Mouse (Mus musculus) MEL-GATA-1-ER (cell line): Measurements from ENCODE around the gene Gria4.
A peak's percentile ranks its signal among the peaks of the same experiment; 100 is the strongest.
"Not testable (repeated sequence)": the region's sequence is repeated elsewhere in the genome, so short reads cannot be mapped to it uniquely, and the experiment has no call there.

Experiments
- DNase-seq: peaks from one replicate; pipeline ENCODE4 v3.0.0-alpha.2; 2012; ENCODE audit warnings: low read depth; ENCODE audit errors: extremely low read depth

Gene Gria4

DNA sequence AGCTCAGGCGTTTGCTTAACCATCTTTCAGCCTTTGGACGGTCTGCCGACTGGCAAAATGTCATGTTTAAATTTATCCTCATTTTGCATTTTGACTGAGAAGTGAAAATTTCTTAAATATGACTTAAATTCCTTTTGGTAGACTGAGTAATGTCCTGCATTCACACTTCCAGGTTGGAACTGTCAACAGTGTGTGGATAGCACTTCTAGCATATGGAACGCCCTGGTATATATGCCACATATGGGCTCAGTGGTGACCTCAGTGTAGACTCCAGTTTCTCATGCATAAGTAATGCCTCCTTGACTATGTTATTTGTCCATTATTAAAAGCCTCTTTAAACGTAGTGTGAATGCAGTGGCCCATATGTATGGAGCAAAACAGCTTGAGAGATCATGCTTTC lies 222.4 kb downstream of the Gria4 start:
- DNase-seq = no peak

DNA sequence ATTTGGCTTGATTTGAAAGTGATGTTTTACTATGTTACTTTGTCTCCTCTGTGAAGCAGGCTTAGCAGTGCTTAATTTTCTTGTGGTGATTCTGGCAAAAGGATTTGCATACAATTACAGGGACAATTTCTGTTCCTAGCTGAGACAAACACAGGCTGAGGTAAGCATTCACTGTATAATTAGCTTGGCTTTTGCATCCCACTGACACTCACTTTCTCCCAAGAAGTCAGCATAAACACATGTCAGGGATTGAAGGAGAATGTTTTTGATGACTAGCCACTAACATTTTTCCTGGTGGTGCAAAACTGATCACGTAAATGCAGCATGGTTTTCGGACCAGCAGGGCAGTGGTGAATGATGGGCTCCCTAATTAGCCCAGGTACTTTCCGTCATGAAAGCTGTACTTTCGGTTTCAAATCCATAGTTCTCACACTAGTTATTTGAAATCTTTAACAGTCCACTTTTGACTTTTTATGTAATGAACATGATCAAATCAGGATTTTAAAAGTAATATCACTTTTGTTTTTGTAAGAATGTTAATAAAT lies 240.5 kb downstream of the Gria4 start:
- no peak for DNase-seq

- no peak for DNase-seq
These were observed 256.8 kb downstream of the Gria4 start for GRCm38 (mm10) chr9:4539218-4539617.

DNA sequence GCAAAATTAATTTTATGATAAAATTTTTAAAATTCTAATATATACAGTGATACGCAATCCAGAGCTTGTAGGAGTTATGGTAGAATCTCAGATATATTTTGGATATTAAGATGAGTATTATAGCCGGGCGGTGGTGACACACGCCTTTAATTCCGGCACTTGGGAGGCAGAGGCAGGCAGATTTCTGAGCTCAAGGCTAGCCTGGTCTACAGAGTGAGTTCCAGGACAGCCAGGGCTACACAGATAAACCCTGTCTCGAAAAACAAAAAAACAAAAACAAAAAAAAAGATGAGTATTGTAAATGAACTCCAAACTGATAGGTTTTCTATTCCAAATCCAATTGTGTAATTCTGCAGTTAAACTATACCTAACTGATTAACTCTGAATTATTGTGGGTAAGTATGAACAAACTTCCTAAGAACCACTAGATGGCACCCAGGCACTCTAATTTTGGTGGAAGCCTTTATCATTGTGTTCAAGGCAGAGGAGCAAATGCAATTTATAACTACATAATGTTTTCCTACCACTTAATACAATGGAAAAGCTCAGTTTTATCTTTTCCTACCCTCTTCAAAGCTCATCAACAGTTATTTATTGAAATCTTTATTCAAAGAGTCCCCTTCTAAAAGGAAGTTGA lies 259.4 kb downstream of the Gria4 start:
- no peak for DNase-seq

DNA sequence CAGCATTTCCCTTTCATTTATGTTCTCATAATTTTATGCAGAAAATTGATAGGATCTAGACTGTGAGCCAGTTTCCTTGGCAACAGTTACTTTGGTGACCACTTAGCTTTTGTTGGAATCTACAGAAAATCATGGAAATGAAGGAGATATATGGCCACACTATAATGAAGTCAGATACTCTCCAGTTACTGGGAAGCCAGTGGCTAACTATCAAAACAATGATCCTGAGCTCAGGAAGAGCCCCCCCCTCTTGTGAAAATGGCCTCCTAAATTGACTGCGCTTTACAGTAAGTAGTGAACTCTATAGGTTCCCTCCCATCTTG lies 281.5 kb downstream of the Gria4 start:
- no peak for DNase-seq

GRCm38 (mm10) chr9:4513796-4514562 lies 282.1 kb downstream of the Gria4 start:
- no peak for DNase-seq

- no peak for DNase-seq
These were observed 289.9 kb downstream of the Gria4 start for GRCm38 (mm10) chr9:4506086-4506485.

GRCm38 (mm10) chr9:4505087-4505486 lies 290.9 kb downstream of the Gria4 start:
- no peak for DNase-seq

- no peak for DNase-seq
These were observed 309.6 kb downstream of the Gria4 start for GRCm38 (mm10) chr9:4486428-4486827.

GRCm38 (mm10) chr9:4484502-4484901 lies 311.5 kb downstream of the Gria4 start:
- DNase-seq = no peak

DNA sequence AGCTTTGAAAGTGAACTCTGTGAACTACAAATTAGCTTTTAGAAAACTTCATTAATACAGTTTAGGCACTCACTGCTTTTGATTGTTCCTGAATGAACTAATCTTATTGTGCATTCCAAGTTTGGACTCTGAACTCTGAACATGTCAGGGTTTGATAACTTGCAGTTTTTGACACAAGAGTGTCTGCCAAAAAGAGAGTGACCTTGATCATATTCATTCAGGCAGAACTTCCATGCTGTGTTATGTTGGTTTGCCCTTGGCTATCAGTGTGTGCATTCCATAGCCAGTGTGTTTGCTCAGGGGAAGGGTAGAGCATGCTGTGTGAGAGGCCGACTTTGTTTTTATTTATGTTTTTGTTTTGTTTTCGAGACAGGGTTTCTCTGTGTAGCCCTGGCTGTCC lies 325.2 kb downstream of the Gria4 start:
- DNase-seq = no peak

DNA sequence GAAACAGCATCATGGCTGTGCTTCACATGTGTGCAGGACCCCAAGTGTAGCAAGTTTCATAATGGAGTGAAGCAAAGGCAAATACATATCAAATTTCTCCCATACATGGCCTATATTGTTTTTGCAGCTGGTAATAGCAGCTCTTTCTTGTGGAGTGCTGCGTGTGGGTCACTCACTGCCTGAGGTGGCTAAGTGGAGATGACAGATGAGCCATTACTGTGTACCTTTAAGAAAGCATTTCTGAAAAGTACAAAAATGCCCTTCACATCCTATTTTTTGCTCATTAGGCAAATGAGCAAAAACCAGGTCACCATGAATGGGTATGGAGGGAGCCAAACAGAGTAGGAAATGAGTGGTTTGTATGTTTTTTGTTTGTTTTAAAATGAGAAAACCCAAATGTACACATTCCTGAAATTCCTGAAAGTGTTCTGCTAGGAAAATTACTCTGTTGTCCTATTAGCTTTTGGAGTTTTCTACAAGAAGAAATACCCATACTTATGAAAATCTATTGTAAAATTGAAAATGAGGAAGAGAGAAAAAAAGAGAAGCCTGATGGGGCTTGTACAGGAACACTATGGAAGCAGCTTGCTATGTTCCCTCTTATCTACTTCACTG lies 336.5 kb downstream of the Gria4 start:
- no peak for DNase-seq

DNA sequence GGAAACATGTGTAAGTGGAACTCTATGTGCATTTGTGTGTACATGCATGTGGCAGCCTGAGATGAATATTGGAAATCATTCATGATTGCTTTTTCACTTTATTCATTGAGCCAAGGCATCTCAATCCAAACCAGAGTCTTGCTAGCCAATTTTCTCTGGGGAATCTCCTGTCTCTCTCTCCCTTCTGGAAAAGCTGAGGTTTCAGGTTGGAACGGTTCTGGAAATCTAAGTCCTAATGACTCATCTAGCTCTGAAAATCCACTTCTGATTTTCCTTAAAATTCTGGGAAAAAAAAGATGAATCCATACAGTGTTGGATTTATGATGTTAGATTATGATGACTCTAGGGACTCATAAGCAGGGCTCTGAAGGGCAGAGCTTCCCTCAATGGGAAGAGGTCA lies 337.8 kb downstream of the Gria4 start:
- no peak for DNase-seq

DNA sequence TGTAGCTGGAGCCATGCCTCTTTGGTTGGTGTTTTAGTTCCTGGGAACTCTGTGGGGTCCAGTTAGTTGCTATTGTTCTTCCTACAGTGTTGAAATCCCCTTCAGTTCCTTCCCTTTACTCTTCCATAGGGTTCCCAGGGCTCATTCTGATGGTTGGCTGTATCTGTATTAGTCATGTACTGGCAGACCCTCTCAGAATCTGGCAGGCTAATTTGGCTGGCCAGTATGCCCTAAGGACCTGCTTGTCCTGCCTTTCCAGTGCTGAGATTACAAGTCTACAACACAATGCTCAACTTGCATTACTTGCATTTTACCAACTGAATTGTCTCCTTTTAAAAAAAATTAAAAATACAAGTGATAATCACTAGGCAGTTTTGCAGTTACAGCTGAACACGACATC lies 338.4 kb downstream of the Gria4 start:
- no peak for DNase-seq

- peak; percentile 49 for DNase-seq
These were observed 353.1 kb downstream of the Gria4 start for GRCm38 (mm10) chr9:4442908-4443307.

- not testable (repeated sequence) for DNase-seq
These were observed 395.2 kb downstream of the Gria4 start for GRCm38 (mm10) chr9:4400801-4401200.

DNA sequence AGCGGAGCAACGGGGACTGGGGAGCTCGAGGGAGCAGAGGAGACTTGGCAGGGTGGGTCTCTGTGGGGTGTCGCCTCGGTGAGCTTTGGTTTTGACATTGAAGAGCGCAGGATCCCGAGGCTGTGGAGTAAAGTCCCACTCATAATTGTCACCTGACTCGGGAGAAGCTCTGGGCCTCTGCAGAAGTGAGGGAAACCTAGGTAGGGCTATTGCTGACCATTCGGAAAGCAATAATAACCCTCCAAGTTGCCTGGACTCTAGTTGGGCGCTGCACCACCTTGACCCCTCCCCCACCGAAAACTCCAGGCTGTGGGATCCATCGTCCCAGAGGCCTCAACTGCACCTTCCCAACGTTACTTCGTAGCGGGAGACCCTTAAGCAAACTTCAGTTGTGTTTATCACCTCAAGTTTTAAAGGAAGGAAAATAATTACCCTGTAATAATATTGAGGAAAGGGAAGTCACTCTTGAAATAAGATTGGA lies 419.4 kb downstream of the Gria4 start:
- DNase-seq = peak; percentile 30

DNA sequence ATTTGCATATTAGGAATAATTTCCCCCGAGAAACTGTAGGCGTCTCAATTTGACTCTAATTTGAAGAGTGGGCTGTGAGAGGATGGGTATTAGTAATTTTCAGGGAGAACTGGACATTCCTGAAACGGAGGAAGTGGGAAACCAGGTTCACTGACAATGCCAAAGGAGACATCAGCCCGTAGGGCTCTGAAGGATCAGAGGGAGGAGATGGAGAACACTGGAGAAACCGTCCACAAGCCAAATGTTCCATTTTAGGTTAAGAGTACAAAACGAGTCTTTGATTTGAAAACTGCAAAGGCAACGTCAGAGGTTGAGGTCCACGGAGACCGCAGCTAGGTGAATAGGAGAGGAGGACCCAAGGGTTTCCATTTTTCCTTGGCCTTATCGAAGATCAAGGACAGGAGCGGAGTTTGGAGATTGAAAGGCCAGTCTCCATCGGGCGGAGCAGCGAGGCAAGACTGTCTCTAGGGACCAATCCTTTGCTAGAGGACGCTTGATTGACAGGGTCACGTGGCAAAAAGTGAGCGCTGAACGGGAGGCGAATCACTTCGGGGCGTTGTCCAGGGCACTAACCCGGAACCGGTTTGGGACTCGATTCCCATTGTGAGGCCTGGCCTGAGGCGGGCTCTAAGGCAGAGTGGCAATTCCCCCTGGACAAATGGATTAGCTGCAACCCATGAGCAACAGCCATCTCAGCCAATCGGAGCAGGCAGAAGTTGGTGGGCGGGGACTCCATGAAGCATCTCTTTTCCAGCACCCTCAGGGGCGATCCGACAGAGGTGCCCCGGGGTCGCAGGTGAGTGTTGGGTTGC lies 420.0 kb downstream of the Gria4 start, which contains the start of gene Msantd4:
Msantd4 (plus strand) TSS at position 735 of the 812 bp plus-strand sequence.
- peak; percentile 99 for DNase-seq
